Mouse (Mus musculus) intestine, embryonic 16.5 days (tissue): Measurements from ENCODE around the gene Prkg1. TPM values are rescaled to one million over a fixed set of nuclear protein-coding genes. Genes with fewer than 3 reads are reported as not detected.

ENCODE experiments used
- ATAC-seq: fragments of 200-750 bp; cut with Nextera tagmentation; 2 replicates; pipeline ENCODE4 v1.8.0; 2017; ENCODE audit warnings: moderate TSS enrichment, moderate library complexity
- H3K27ac ChIP-seq: fragments of 300-500 bp; sonication (generic); 2 replicates; pipeline ENCODE4 v1.5.1; 2014; ENCODE audit warnings: mild to moderate bottlenecking, low read length
- H3K27me3 ChIP-seq: fragments of 300-500 bp; sonication (generic); replicated peaks from 2 replicates; pipeline ENCODE4 v1.6.1; 2014; ENCODE audit warnings: low read length, control low read depth, mixed read lengths; ENCODE audit not compliant: control insufficient read depth, insufficient read depth
- H3K36me3 ChIP-seq: fragments of 300-500 bp; sonication (generic); 2 replicates; pipeline ENCODE4 v1.6.1; 2014; ENCODE audit warnings: low read length, control low read depth; ENCODE audit not compliant: control insufficient read depth, insufficient read depth
- H3K4me1 ChIP-seq: fragments of 300-500 bp; sonication (generic); 2 replicates; pipeline ENCODE4 v1.6.1; 2014; ENCODE audit warnings: low read length, control low read depth, mixed read lengths; ENCODE audit not compliant: control insufficient read depth, insufficient read depth
- H3K4me2 ChIP-seq: fragments of 300-500 bp; sonication (generic); 2 replicates; pipeline ENCODE4 v1.6.1; 2014; ENCODE audit warnings: low read depth, low read length, control low read depth
- H3K4me3 ChIP-seq: fragments of 300-500 bp; sonication (generic); 2 replicates; pipeline ENCODE4 v1.5.1; 2014; ENCODE audit warnings: mild to moderate bottlenecking, low read length
- H3K9ac ChIP-seq: fragments of 300-500 bp; sonication (generic); 2 replicates; pipeline ENCODE4 v1.6.1; 2014; ENCODE audit warnings: low read depth, low read length
- H3K9me3 ChIP-seq: fragments of 300-500 bp; sonication (generic); 2 replicates; pipeline ENCODE4 v1.6.1; 2016; ENCODE audit warnings: low read length, control low read depth; ENCODE audit not compliant: control insufficient read depth
- WGBS: fragments of 180-500 bp; shearing (Covaris S2); extraction: QIAGEN DNeasy Blood & Tissue Kit; methylation state at CpG from one replicate; pipeline ENCODE4 v1.1.7; 2014; 5-methylcytosine and 5-hydroxymethylcytosine counted together
- polyA plus RNA-seq: library from polyadenylated mRNA; unstranded; fragments of >200 nt; fragmentation: Nextera tagmentation; extraction: Ambion mirVana; gene quantifications from 2 replicates; pipeline ENCODE4 v1.2.1, GENCODE M21; 2015

The Prkg1 gene
- polyA plus RNA-seq, 1 experiment from 2014 or later: 6.6 TPM

- no peak overlapping the region for H3K9ac ChIP-seq
- H3K4me2 ChIP-seq: no peak overlapping the region
- H3K9me3 ChIP-seq: no peaks in the 10 kb centered on the region
- H3K27me3 ChIP-seq: no peaks in the 10 kb centered on the region
- H3K27ac ChIP-seq: no peak overlapping the region
- H3K4me3 ChIP-seq: no peak overlapping the region
- ATAC-seq: no peak
- H3K36me3 ChIP-seq: no peaks in the 10 kb centered on the region
- H3K4me1 ChIP-seq: no peaks in the 10 kb centered on the region
- WGBS: 27% methylated on average over 1 of the region's 1 CpGs
These were observed 84.0 kb downstream of the Prkg1 start for GRCm38 (mm10) chr19:31680821-31681220.

GRCm38 (mm10) chr19:31678324-31678723 lies 86.5 kb downstream of the Prkg1 start:
- H3K9ac ChIP-seq: no peak overlapping the region
- no peaks in the 10 kb centered on the region for H3K4me1 ChIP-seq
- no peak for ATAC-seq
- H3K27ac ChIP-seq: no peak overlapping the region
- H3K4me3 ChIP-seq: no peak overlapping the region
- H3K4me2 ChIP-seq: no peak overlapping the region
- no peaks in the 10 kb centered on the region for H3K27me3 ChIP-seq
- 43% methylated on average over 5 of the region's 5 CpGs for WGBS
- H3K9me3 ChIP-seq: no peaks in the 10 kb centered on the region
- H3K36me3 ChIP-seq: no peaks in the 10 kb centered on the region

GRCm38 (mm10) chr19:31671726-31672125 lies 93.1 kb downstream of the Prkg1 start:
- Histone ChIP-seq H3K36me3 (no peaks in the 10 kb centered on the region), H3K9ac (no peak overlapping the region), H3K4me1 (no peaks in the 10 kb centered on the region), H3K27me3 (no peaks in the 10 kb centered on the region), H3K4me2 (no peak overlapping the region), H3K9me3 (no peaks in the 10 kb centered on the region), H3K4me3 (no peak overlapping the region), H3K27ac (no peak overlapping the region)
- ATAC-seq: no peak
- 71% methylated on average over 5 of the region's 5 CpGs for WGBS

- H3K27me3 ChIP-seq: peaks cover 11% of the 10 kb centered on the region; the same call in 1 of the 2 replicates
- H3K9me3 ChIP-seq: no peaks in the 10 kb centered on the region
- H3K27ac ChIP-seq: peak overlapping the region; percentile 77; the same call in 1 of the 2 replicates
- H3K4me2 ChIP-seq: peak overlapping the region; percentile 90
- no peaks in the 10 kb centered on the region for H3K36me3 ChIP-seq
- peak overlapping the region; percentile 73 for H3K9ac ChIP-seq
- WGBS: 14% methylated on average over 8 of the region's 8 CpGs
- 0 out of 2 replicates have a peak, but pooled peaks cover 3% of the 10 kb centered on the region for H3K4me1 ChIP-seq
- no peak for ATAC-seq
- peak overlapping the region; percentile 63 for H3K4me3 ChIP-seq
These were observed 99.8 kb downstream of the Prkg1 start for GRCm38 (mm10) chr19:31665007-31665406.

- 0 out of 2 replicates have a peak, but pooled peaks cover 3% of the 10 kb centered on the region for H3K4me1 ChIP-seq
- under 1% methylated on average over 52 of the region's 52 CpGs for WGBS
- no peaks in the 10 kb centered on the region for H3K9me3 ChIP-seq
- peak overlapping the region; percentile 77 for H3K27ac ChIP-seq
- H3K36me3 ChIP-seq: no peaks in the 10 kb centered on the region
- ATAC-seq: peak; percentile 55
- peak overlapping the region; percentile 90 for H3K4me2 ChIP-seq
- peak overlapping the region; percentile 63 for H3K4me3 ChIP-seq
- H3K27me3 ChIP-seq: peaks cover 11% of the 10 kb centered on the region; the same call in 1 of the 2 replicates
- peak overlapping the region; percentile 73 for H3K9ac ChIP-seq
These were observed 100.5 kb downstream of the Prkg1 start for GRCm38 (mm10) chr19:31664159-31664991.

- no peaks in the 10 kb centered on the region for H3K9me3 ChIP-seq
- peak overlapping the region; percentile 63 for H3K4me3 ChIP-seq
- ATAC-seq: peak; percentile 63
- WGBS: 5% methylated on average over 39 of the region's 39 CpGs
- no peaks in the 10 kb centered on the region for H3K36me3 ChIP-seq
- peak overlapping the region; percentile 77 for H3K27ac ChIP-seq
- 0 out of 2 replicates have a peak, but pooled peaks cover 3% of the 10 kb centered on the region for H3K4me1 ChIP-seq
- H3K9ac ChIP-seq: peak overlapping the region; percentile 73
- peaks cover 11% of the 10 kb centered on the region; the same call in 1 of the 2 replicates for H3K27me3 ChIP-seq
- peak overlapping the region; percentile 90 for H3K4me2 ChIP-seq
These were observed 101.2 kb downstream of the Prkg1 start for GRCm38 (mm10) chr19:31663437-31664158.

GRCm38 (mm10) chr19:31662802-31663201 lies 102.0 kb downstream of the Prkg1 start:
- H3K4me3 ChIP-seq: peak overlapping the region; percentile 63
- no peak overlapping the region for H3K9ac ChIP-seq
- 43% methylated on average over 2 of the region's 2 CpGs for WGBS
- no peaks in the 10 kb centered on the region for H3K36me3 ChIP-seq
- H3K4me1 ChIP-seq: 0 out of 2 replicates have a peak, but pooled peaks cover 3% of the 10 kb centered on the region
- peaks cover 11% of the 10 kb centered on the region; the same call in 1 of the 2 replicates for H3K27me3 ChIP-seq
- H3K27ac ChIP-seq: no peak overlapping the region
- no peaks in the 10 kb centered on the region for H3K9me3 ChIP-seq
- H3K4me2 ChIP-seq: 0 out of 2 replicates have a peak overlapping the region, but pooled peaks have one; percentile 15
- ATAC-seq: no peak

GRCm38 (mm10) chr19:31658751-31659397 lies 106.0 kb downstream of the Prkg1 start:
- H3K27ac ChIP-seq: no peak overlapping the region

GRCm38 (mm10) chr19:31656256-31656655 lies 108.6 kb downstream of the Prkg1 start:
- Histone ChIP-seq H3K36me3 (no peaks in the 10 kb centered on the region), H3K9ac (peak overlapping the region; percentile 30; the same call in 1 of the 2 replicates), H3K9me3 (no peaks in the 10 kb centered on the region), H3K27ac (peak overlapping the region; percentile 83), H3K4me1 (no peaks in the 10 kb centered on the region; the same call in 1 of the 2 replicates), H3K4me2 (peak overlapping the region; percentile 13), H3K27me3 (no peaks in the 10 kb centered on the region), H3K4me3 (no peak overlapping the region)
- peak; percentile 52; the same call in 1 of the 2 replicates for ATAC-seq
- 53% methylated on average over 7 of the region's 7 CpGs for WGBS

More at GRCm38 (mm10) chr19:31658751-31659397, 106.0 kb downstream of the Prkg1 start:
- Histone ChIP-seq H3K4me1 (no peaks in the 10 kb centered on the region; the same call in 1 of the 2 replicates), H3K9me3 (no peaks in the 10 kb centered on the region), H3K9ac (no peak overlapping the region), H3K27me3 (no peaks in the 10 kb centered on the region), H3K4me3 (no peak overlapping the region), H3K36me3 (no peaks in the 10 kb centered on the region), H3K4me2 (no peak overlapping the region)
- WGBS: 80% methylated on average over 1 of the region's 1 CpGs
- no peak for ATAC-seq
